Mouse (Mus musculus) megakaryocyte progenitor cell, adult 5-6 weeks (primary cell): ENCODE measurements around the gene Socs5. TPM values are rescaled to one million over a fixed set of nuclear protein-coding genes. Genes with fewer than 3 reads are reported as not detected.
A peak's percentile ranks its signal among the peaks of the same experiment; 100 is the strongest.

Experiments
- ATAC-seq: replicated peaks from 2 replicates; pipeline ENCODE4 v1.8.0; 2016; ENCODE audit warnings: mild to moderate bottlenecking, moderate TSS enrichment, inconsistent platforms; ENCODE audit not compliant: poor library complexity
- total RNA-seq, 2 experiments: library from RNA; stranded (forward) in 1 of 2; stranded (reverse) in 1 of 2; fragments of 157-497, 149-512 nt in 1 of 2; fragments of 200-1000 nt in 1 of 2; gene quantifications; 2 replicates each; pipeline versions ENCODE4 v1.2.3 to v1.2.4; 2015 to 2017

Socs5 gene
- total RNA-seq, 2 experiments from 2014 or later: 4.2 to 5.1 TPM

- ATAC-seq: no peak
These were observed 52.8 kb downstream of the Socs5 start for GRCm38 (mm10) chr17:87160270-87160669.

- ATAC-seq: no peak
These were observed 56.9 kb downstream of the Socs5 start for GRCm38 (mm10) chr17:87164312-87164922.

GRCm38 (mm10) chr17:87167407-87167806, 59.9 kb downstream of the Socs5 start:
- ATAC-seq: no peak

GRCm38 (mm10) chr17:87169076-87169475, 61.6 kb downstream of the Socs5 start:
- ATAC-seq: no peak

- peak; percentile 99 for ATAC-seq
These were observed 62.9 kb downstream of the Socs5 start for GRCm38 (mm10) chr17:87170364-87170763.

- ATAC-seq: no peak
These were observed 64.6 kb downstream of the Socs5 start for GRCm38 (mm10) chr17:87172031-87172430.

- no peak for ATAC-seq
These were observed 66.5 kb downstream of the Socs5 start for GRCm38 (mm10) chr17:87173966-87174365.

GRCm38 (mm10) chr17:87174651-87175331, 67.3 kb downstream of the Socs5 start:
- ATAC-seq: no peak

GRCm38 (mm10) chr17:87176066-87177012, 68.9 kb downstream of the Socs5 start:
- peak; percentile 47; the same call in 1 of the 2 replicates for ATAC-seq

- no peak for ATAC-seq
These were observed 71.4 kb downstream of the Socs5 start for GRCm38 (mm10) chr17:87178596-87179590.

GRCm38 (mm10) chr17:87179939-87180550, 72.6 kb downstream of the Socs5 start:
- ATAC-seq: peak; percentile 41

GRCm38 (mm10) chr17:87181683-87182346, 74.3 kb downstream of the Socs5 start:
- peak; percentile 69 for ATAC-seq

- peak; percentile 26 for ATAC-seq
These were observed 78.1 kb downstream of the Socs5 start for GRCm38 (mm10) chr17:87185461-87186066.

GRCm38 (mm10) chr17:87187005-87187404, 79.5 kb downstream of the Socs5 start:
- no peak for ATAC-seq

Other genes starting within 250 kb of the Socs5 start
- not detected in 2 replicates for gene Tmem247, start 190.3 kb upstream of the Socs5 start, total RNA-seq (2015)
- gene Tmem247, start 190.3 kb upstream of the Socs5 start, total RNA-seq (2017): not detected in 2 replicates
- gene Atp6v1e2, start 159.8 kb upstream of the Socs5 start, total RNA-seq (2015): not detected in 2 replicates
- gene Atp6v1e2, start 159.8 kb upstream of the Socs5 start, total RNA-seq (2017): not detected in 2 replicates
- 2.4 and 4.5 TPM in 2 replicates for gene Rhoq, start 144.6 kb upstream of the Socs5 start, total RNA-seq (2015)
- 1.9 and 3.8 TPM in 2 replicates for gene Rhoq, start 144.6 kb upstream of the Socs5 start, total RNA-seq (2017)
- gene Pigf, start 82.3 kb upstream of the Socs5 start, total RNA-seq (2015): 15.1 and 15.5 TPM in 2 replicates
- gene Pigf, start 82.3 kb upstream of the Socs5 start, total RNA-seq (2017): 20.8 TPM in 2 replicates
- gene Cript, start 82.1 kb upstream of the Socs5 start, total RNA-seq (2015): 88.1 and 94.9 TPM in 2 replicates
- gene Cript, start 82.1 kb upstream of the Socs5 start, total RNA-seq (2017): 50.2 and 60.3 TPM in 2 replicates
- gene Mcfd2, start 158.3 kb downstream of the Socs5 start, total RNA-seq (2015): 41.7 and 41.8 TPM in 2 replicates
- gene Mcfd2, start 158.3 kb downstream of the Socs5 start, total RNA-seq (2017): 111 and 130 TPM in 2 replicates
- 47.8 and 54.7 TPM in 2 replicates for gene Ttc7, start 175.2 kb downstream of the Socs5 start, total RNA-seq (2015)
- gene Ttc7, start 175.2 kb downstream of the Socs5 start, total RNA-seq (2017): 53.2 and 58.5 TPM in 2 replicates